Mouse (Mus musculus): ENCODE measurements around the gene Slc26a9.
A peak's percentile ranks its signal among the peaks of the same experiment; 100 is the strongest.
"Not testable (repeated sequence)": the region's sequence is repeated elsewhere in the genome, so short reads cannot be mapped to it uniquely, and the experiment has no call there.

Slc26a9 gene

GRCm38 (mm10) chr1:131764581-131765338, 20.9 kb downstream of the Slc26a9 start:
- peak in 1 of 2 experiments; percentile 81 for DNase-seq (ENCODE audit: inconsistent age in 2 of 2, low spot score in 1 of 2)

- peak; percentile 81 to 95 for DNase-seq (ENCODE audit: inconsistent age in 2 of 2, low spot score in 1 of 2)
Observed at GRCm38 (mm10) chr1:131765357-131766001, 21.7 kb downstream of the Slc26a9 start.

- DNase-seq (ENCODE audit: inconsistent age in 2 of 2, low spot score in 1 of 2) = no peak
Observed at GRCm38 (mm10) chr1:131769296-131769695, 25.5 kb downstream of the Slc26a9 start.

GRCm38 (mm10) chr1:131770656-131771055, 26.8 kb downstream of the Slc26a9 start:
- DNase-seq (ENCODE audit: inconsistent age in 2 of 2, low spot score in 1 of 2) = no peak

GRCm38 (mm10) chr1:131771440-131771839, 27.6 kb downstream of the Slc26a9 start:
- DNase-seq (ENCODE audit: inconsistent age in 2 of 2, low spot score in 1 of 2) = no peak

GRCm38 (mm10) chr1:131794591-131794990, 50.8 kb downstream of the Slc26a9 start:
- no peak for DNase-seq (ENCODE audit: inconsistent age in 2 of 2, low spot score in 1 of 2)

GRCm38 (mm10) chr1:131795171-131795570, 51.3 kb downstream of the Slc26a9 start:
- no peak for DNase-seq (ENCODE audit: inconsistent age in 2 of 2, low spot score in 1 of 2)

- DNase-seq (ENCODE audit: inconsistent age in 2 of 2, low spot score in 1 of 2) = peak; percentile 67 to 90
Observed at GRCm38 (mm10) chr1:131797202-131797909, 53.5 kb downstream of the Slc26a9 start, which contains the start of gene Pm20d1. Pm20d1 (plus strand) TSS chr1:131797381.

- no peak for DNase-seq (ENCODE audit: inconsistent age in 2 of 2, low spot score in 1 of 2)
Observed at GRCm38 (mm10) chr1:131800001-131800400, 56.2 kb downstream of the Slc26a9 start.

- DNase-seq (ENCODE audit: inconsistent age in 2 of 2, low spot score in 1 of 2) = no peak
Observed at GRCm38 (mm10) chr1:131801071-131801470, 57.2 kb downstream of the Slc26a9 start.

- no peak for DNase-seq (ENCODE audit: inconsistent age in 2 of 2, low spot score in 1 of 2)
Observed at GRCm38 (mm10) chr1:131802652-131803051, 58.8 kb downstream of the Slc26a9 start.

- DNase-seq (ENCODE audit: inconsistent age in 2 of 2, low spot score in 1 of 2) = no peak
Observed at GRCm38 (mm10) chr1:131804166-131804565, 60.3 kb downstream of the Slc26a9 start.

- DNase-seq (ENCODE audit: inconsistent age in 2 of 2, low spot score in 1 of 2) = no peak
Observed at GRCm38 (mm10) chr1:131808986-131809385, 65.2 kb downstream of the Slc26a9 start.

- no peak for DNase-seq (ENCODE audit: inconsistent age in 2 of 2, low spot score in 1 of 2)
Observed at GRCm38 (mm10) chr1:131809651-131810050, 65.8 kb downstream of the Slc26a9 start.

GRCm38 (mm10) chr1:131811393-131811792, 67.6 kb downstream of the Slc26a9 start:
- DNase-seq (ENCODE audit: inconsistent age in 2 of 2, low spot score in 1 of 2) = no peak

GRCm38 (mm10) chr1:131812006-131812405, 68.2 kb downstream of the Slc26a9 start:
- no peak for DNase-seq (ENCODE audit: inconsistent age in 2 of 2, low spot score in 1 of 2)

GRCm38 (mm10) chr1:131812631-131813295, 68.9 kb downstream of the Slc26a9 start:
- no peak for DNase-seq (ENCODE audit: inconsistent age in 2 of 2, low spot score in 1 of 2)

GRCm38 (mm10) chr1:131813731-131814130, 69.9 kb downstream of the Slc26a9 start:
- no peak for DNase-seq (ENCODE audit: inconsistent age in 2 of 2, low spot score in 1 of 2)

GRCm38 (mm10) chr1:131814191-131814590, 70.4 kb downstream of the Slc26a9 start:
- DNase-seq (ENCODE audit: inconsistent age in 2 of 2, low spot score in 1 of 2) = no peak

- DNase-seq (ENCODE audit: inconsistent age in 2 of 2, low spot score in 1 of 2) = no peak
Observed at GRCm38 (mm10) chr1:131816886-131817285, 73.1 kb downstream of the Slc26a9 start.

GRCm38 (mm10) chr1:131820353-131820752, 76.5 kb downstream of the Slc26a9 start:
- not testable (repeated sequence) for DNase-seq (ENCODE audit: inconsistent age in 2 of 2, low spot score in 1 of 2)

Measured in adrenal gland, adult (tissue).